Mouse (Mus musculus): ENCODE measurements at regions not wholly inside any gene's neighbourhood (a gene's known extent, or its start where the extent isn't known, plus 50 kb on each side); places are given as distances from the start of the nearest gene placed in this dataset.

DNA sequence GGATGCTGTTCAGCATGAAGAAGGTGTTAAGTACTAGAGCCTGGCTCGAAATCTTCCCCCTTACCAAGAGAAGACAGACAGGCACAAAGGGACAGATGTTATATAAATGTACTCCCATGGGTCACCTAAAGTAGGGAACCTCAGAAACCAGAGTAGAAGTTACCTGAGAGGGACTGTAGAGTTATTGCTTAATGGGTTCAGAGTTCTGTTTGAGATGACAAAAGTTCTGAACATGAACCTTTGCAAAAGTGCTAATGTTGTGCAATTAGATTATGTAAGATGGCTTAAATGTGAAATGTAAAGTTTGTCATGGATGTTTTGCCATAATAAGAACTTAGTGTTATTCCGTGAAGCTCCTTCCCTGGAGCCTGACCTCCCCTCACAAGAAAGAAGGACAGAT is 81.5 kb upstream of the Helt start:
- TF ChIP-seq CTCF (conservative IDR thresholded peaks at IDR 0.05; ENCODE audit: insufficient read depth, insufficient read length, low read depth, low read length) (no peak), POLR2A (IDR thresholded peaks at IDR 0.05; ENCODE audit: low read depth, low read length) (no peak)

Data from kidney, adult 2 months (tissue).